Comparison of ENCODE assay signal across 11 mouse cellular contexts in genomic region chr17:28486720-28487119, GRCm38 (mm10). TPM values are rescaled to one million over a fixed set of nuclear protein-coding genes. Genes with fewer than 3 reads are reported as not detected.
DNase-seq lines count a peak whose midpoint lies in the region; ATAC-seq and TF ChIP-seq lines count a peak whose summit lies in the region.
"Had no signal": no experiment of that assay in that cellular context is flagged by ENCODE, and none has a peak within 500 bp of the region (broad histone marks: within the 10 kb centered on the region; RNA-seq: fewer than 3 reads in every experiment).

No protein-coding gene starts in this region.

- ATAC-seq in CD4-positive, CD25-positive, alpha-beta regulatory T cell, adult 4 months = no peak
- no peak for ATAC-seq in lung, embryonic 14.5 days (ENCODE audit: insufficient read depth)
- ATAC-seq in hindbrain, postnatal 0 days = no peak
- no peak for ATAC-seq in stomach, embryonic 15.5 days (ENCODE audit: insufficient read depth, low FRiP score, low read depth)

- no peak overlapping the region for H3K27ac ChIP-seq in lung, embryonic 14.5 days (ENCODE audit: low read depth)
- H3K27ac ChIP-seq in hindbrain, postnatal 0 days = no peak overlapping the region
- H3K27ac ChIP-seq in stomach, embryonic 15.5 days = no peak overlapping the region

- no peaks in the 10 kb centered on the region for H3K27me3 ChIP-seq in lung, embryonic 14.5 days (ENCODE audit: insufficient read depth, low read length)
- H3K27me3 ChIP-seq in hindbrain, postnatal 0 days (ENCODE audit: insufficient read depth, low read length) = no peaks in the 10 kb centered on the region
- no peaks in the 10 kb centered on the region for H3K27me3 ChIP-seq in stomach, embryonic 15.5 days (replicated peaks)

- H3K4me3 ChIP-seq in lung, embryonic 14.5 days (ENCODE audit: low read depth, low read length) = peak overlapping the region; percentile 88; the same call in 1 of the 2 replicates
- no peak overlapping the region for H3K4me3 ChIP-seq in hindbrain, postnatal 0 days (ENCODE audit: low read length)
- peak overlapping the region; percentile 87 for H3K4me3 ChIP-seq in stomach, embryonic 15.5 days (replicated peaks)

- 76% methylated on average over 6 of the region's 6 CpGs for WGBS in lung, embryonic 14.5 days
- 86% methylated on average over 6 of the region's 6 CpGs for WGBS in hindbrain, postnatal 0 days
- 79% methylated on average over 6 of the region's 6 CpGs for WGBS in stomach, embryonic 15.5 days

- TF ChIP-seq CTCF in lung, embryonic 14.5 days (IDR thresholded peaks at IDR 0.05; ENCODE audit: low read depth) = peak; percentile 22
- peak; percentile 30; the same call in 1 of the 2 replicates for TF ChIP-seq CTCF in hindbrain, postnatal 0 days (IDR thresholded peaks at IDR 0.05; ENCODE audit: low read depth)

- H3K9ac ChIP-seq in lung, embryonic 14.5 days = no peak overlapping the region
- H3K9ac ChIP-seq in hindbrain, postnatal 0 days (replicated peaks; ENCODE audit: low read length) = no peak overlapping the region
- H3K9ac ChIP-seq in stomach, embryonic 15.5 days = no peak overlapping the region

- 0 out of 2 replicates have a peak, but pooled peaks cover 3% of the 10 kb centered on the region for H3K4me1 ChIP-seq in lung, embryonic 14.5 days (ENCODE audit: insufficient read depth)
- no peaks in the 10 kb centered on the region for H3K4me1 ChIP-seq in hindbrain, postnatal 0 days (ENCODE audit: insufficient read depth, low read length)
- H3K4me1 ChIP-seq in stomach, embryonic 15.5 days = peaks cover 5% of the 10 kb centered on the region; the same call in 1 of the 2 replicates

- no peaks in the 10 kb centered on the region for H3K9me3 ChIP-seq in lung, embryonic 14.5 days (ENCODE audit: low read depth, low read length)
- H3K9me3 ChIP-seq in hindbrain, postnatal 0 days (ENCODE audit: low read length) = no peaks in the 10 kb centered on the region
- H3K9me3 ChIP-seq in stomach, embryonic 15.5 days = no peaks in the 10 kb centered on the region

- DNase-seq in CD4-positive, CD25-positive, alpha-beta regulatory T cell, adult 2 months (ENCODE audit: low read depth, low spot score) = peak; percentile 57
- no peak for DNase-seq in lung, embryonic 14.5 days
- no peak for DNase-seq in lung, postnatal 25 days (ENCODE audit: low spot score)
- DNase-seq in hindbrain, postnatal 0 days (ENCODE audit: low spot score) = peak; percentile 21
- DNase-seq in adrenal gland, adult 18-20 months (ENCODE audit: low spot score in 2 of 2) = no peak
- DNase-seq in right cerebral cortex, postnatal 36 days (ENCODE audit: low spot score in 2 of 2) = no peak

- H3K36me3 ChIP-seq in lung, embryonic 14.5 days (ENCODE audit: insufficient read depth) = no peaks in the 10 kb centered on the region
- no peaks in the 10 kb centered on the region for H3K36me3 ChIP-seq in hindbrain, postnatal 0 days (ENCODE audit: insufficient read depth, low read length)
- H3K36me3 ChIP-seq in stomach, embryonic 15.5 days = no peaks in the 10 kb centered on the region

- peak overlapping the region; percentile 71 for H3K4me2 ChIP-seq in lung, embryonic 14.5 days
- H3K4me2 ChIP-seq in hindbrain, postnatal 0 days (ENCODE audit: low read depth, low read length) = peak overlapping the region; percentile 67
- no peak overlapping the region for H3K4me2 ChIP-seq in stomach, embryonic 15.5 days

RNA-seq across cellular contexts. Expression of gene Fkbp5, which starts 30.6 kb away (rescaled TPM):
- polyA plus RNA-seq in CD4-positive, CD25-positive, alpha-beta regulatory T cell, adult 4 months (2017; shearing (Covaris generic)) = 10 to 100 TPM; 17.4 to 17.8 TPM
- polyA plus RNA-seq in lung, embryonic 14.5 days (2014; fragmentation: Nextera tagmentation; extraction: Ambion mirVana) = 8.3 and 8.7 TPM in 2 replicates
- total RNA-seq in hindbrain, postnatal 0 days (2014; rRNA removed) = 27.5 and 31.3 TPM in 2 replicates
- polyA plus RNA-seq in hindbrain, postnatal 0 days (2015; fragmentation: Nextera tagmentation; extraction: Ambion mirVana) = 18.5 and 20.0 TPM in 2 replicates
- 24.1 and 24.6 TPM in 2 replicates for polyA plus RNA-seq in stomach, embryonic 15.5 days (2015; fragmentation: Nextera tagmentation; extraction: Ambion mirVana)
- 100 to 1,000 TPM; 111 to 112 TPM for total RNA-seq in adrenal gland, adult 18-20 months (2021)

RNA-seq across cellular contexts. Expression of gene Armc12, which starts 43.9 kb away (rescaled TPM):
- not detected for polyA plus RNA-seq in CD4-positive, CD25-positive, alpha-beta regulatory T cell, adult 4 months (2017; shearing (Covaris generic))
- polyA plus RNA-seq in lung, embryonic 14.5 days (2014; fragmentation: Nextera tagmentation; extraction: Ambion mirVana) = not detected in 2 replicates
- total RNA-seq in hindbrain, postnatal 0 days (2014; rRNA removed) = not detected in 2 replicates
- not detected in 2 replicates for polyA plus RNA-seq in hindbrain, postnatal 0 days (2015; fragmentation: Nextera tagmentation; extraction: Ambion mirVana)
- polyA plus RNA-seq in stomach, embryonic 15.5 days (2015; fragmentation: Nextera tagmentation; extraction: Ambion mirVana) = not detected in 2 replicates
- not detected for total RNA-seq in adrenal gland, adult 18-20 months (2021)
- total RNA-seq: common myeloid progenitor, adult 5-6 weeks; heart, adult 8-10 months had no signal
- polyA plus RNA-seq: myocyte had no signal

Comparison
In these comparisons a context has a peak if more than half of its experiments do, and no peak if none do; other contexts are left out.
1. DNase-seq: peak in CD4-positive, CD25-positive, alpha-beta regulatory T cell, adult 2 months (single experiment) and hindbrain, postnatal 0 days (single experiment); none in lung, embryonic 14.5 days (single experiment), lung, postnatal 25 days (single experiment), adrenal gland, adult 18-20 months (0 of 2) and right cerebral cortex, postnatal 36 days (0 of 2).